Mouse (Mus musculus): ENCODE data around the gene Gmnn.

- no peak for TF ChIP-seq ZNF384 (IDR thresholded peaks at IDR 0.05; ENCODE audit: low read depth, low read length)
- TF ChIP-seq HCFC1 (IDR thresholded peaks at IDR 0.05; ENCODE audit: borderline replicate concordance, insufficient read depth, low read length): no peak
- TF ChIP-seq ZC3H11A (IDR thresholded peaks at IDR 0.05; ENCODE audit: borderline replicate concordance, low read depth, low read length): no peak
Measured at GRCm38 (mm10) chr13:24750807-24751206, 10.9 kb downstream of the Gmnn start.
